Mouse (Mus musculus): ENCODE measurements around the gene Mnx1. TPM values are rescaled to one million over a fixed set of nuclear protein-coding genes. Genes with fewer than 3 reads are reported as not detected.
"Not testable (repeated sequence)": the region's sequence is repeated elsewhere in the genome, so short reads cannot be mapped to it uniquely, and the experiment has no call there.

Gene Mnx1
- polyA plus RNA-seq, 1 experiment from 2014 or later: 0.08 TPM

GRCm38 (mm10) chr5:29462943-29463686 is 15.2 kb downstream of the Mnx1 start:
- no peak overlapping the region for H3K9ac ChIP-seq
- 47% methylated on average over 9 of the region's 9 CpGs for WGBS
- ATAC-seq (ENCODE audit: low FRiP score, low read depth): no peak
- no peak overlapping the region for H3K4me3 ChIP-seq
- H3K27me3 ChIP-seq: peaks cover 40% of the 10 kb centered on the region
- H3K36me3 ChIP-seq: peaks cover 9% of the 10 kb centered on the region
- H3K4me2 ChIP-seq (replicated peaks): no peak overlapping the region
- H3K27ac ChIP-seq: no peak overlapping the region
- peaks cover 8% of the 10 kb centered on the region for H3K4me1 ChIP-seq
- no peaks in the 10 kb centered on the region for H3K9me3 ChIP-seq

GRCm38 (mm10) chr5:29456895-29457656 is 21.2 kb downstream of the Mnx1 start:
- Histone ChIP-seq H3K4me1 (peaks cover 12% of the 10 kb centered on the region; the same call in 1 of the 2 replicates), H3K27me3 (no peaks in the 10 kb centered on the region), H3K27ac (no peak overlapping the region; the same call in 1 of the 2 replicates), H3K4me3 (no peak overlapping the region), H3K36me3 (peaks cover 44% of the 10 kb centered on the region), H3K9me3 (no peaks in the 10 kb centered on the region), H3K4me2 (replicated peaks) (no peak overlapping the region), H3K9ac (no peak overlapping the region)
- ATAC-seq (ENCODE audit: low FRiP score, low read depth): peak; percentile 64
- 29% methylated on average over 5 of the region's 5 CpGs for WGBS

- no peak; the same call in 1 of the 2 replicates for ATAC-seq (ENCODE audit: low FRiP score, low read depth)
Measured at GRCm38 (mm10) chr5:29452352-29452751, 25.9 kb downstream of the Mnx1 start.

GRCm38 (mm10) chr5:29445275-29445674 is 33.0 kb downstream of the Mnx1 start:
- H3K27me3 ChIP-seq: no peaks in the 10 kb centered on the region
- H3K4me1 ChIP-seq: no peaks in the 10 kb centered on the region
- no peak for ATAC-seq (ENCODE audit: low FRiP score, low read depth)
- H3K9ac ChIP-seq: no peak overlapping the region
- no peak overlapping the region for H3K27ac ChIP-seq
- WGBS: 98% methylated on average over 2 of the region's 2 CpGs
- no peak overlapping the region for H3K4me2 ChIP-seq (replicated peaks)
- H3K9me3 ChIP-seq: no peaks in the 10 kb centered on the region
- H3K4me3 ChIP-seq: no peak overlapping the region
- peaks cover 93% of the 10 kb centered on the region for H3K36me3 ChIP-seq

More at GRCm38 (mm10) chr5:29452352-29452751, 25.9 kb downstream of the Mnx1 start:
- Histone ChIP-seq H3K27ac (no peak overlapping the region), H3K36me3 (peaks cover 70% of the 10 kb centered on the region), H3K4me1 (peaks cover 8% of the 10 kb centered on the region; the same call in 1 of the 2 replicates), H3K27me3 (no peaks in the 10 kb centered on the region), H3K4me2 (replicated peaks) (no peak overlapping the region), H3K9me3 (no peaks in the 10 kb centered on the region), H3K9ac (no peak overlapping the region), H3K4me3 (no peak overlapping the region)
- WGBS: 76% methylated on average over 4 of the region's 4 CpGs

- WGBS: 86% methylated on average over 6 of the region's 6 CpGs
- H3K27ac ChIP-seq; H3K9me3 ChIP-seq; H3K9ac ChIP-seq; ATAC-seq (ENCODE audit: low FRiP score, low read depth): not testable (repeated sequence)
- H3K36me3 ChIP-seq: peaks cover 58% of the 10 kb centered on the region
- H3K27me3 ChIP-seq: peaks cover 10% of the 10 kb centered on the region; the same call in 1 of the 2 replicates
- peak overlapping the region; percentile 95; the same call in 1 of the 2 replicates for H3K4me2 ChIP-seq (replicated peaks)
- H3K4me3 ChIP-seq: 0 out of 2 replicates have a peak overlapping the region, but pooled peaks have one; percentile 87
- H3K4me1 ChIP-seq: peaks cover 25% of the 10 kb centered on the region
Measured at GRCm38 (mm10) chr5:29436728-29437127, 41.5 kb downstream of the Mnx1 start.

- H3K4me3 ChIP-seq: peak overlapping the region; percentile 87
- no peak for ATAC-seq (ENCODE audit: low FRiP score, low read depth)
- H3K36me3 ChIP-seq: peaks cover 46% of the 10 kb centered on the region
- H3K4me1 ChIP-seq: peaks cover 25% of the 10 kb centered on the region
- H3K27me3 ChIP-seq: peaks cover 20% of the 10 kb centered on the region; the same call in 1 of the 2 replicates
- no peaks in the 10 kb centered on the region for H3K9me3 ChIP-seq
- H3K9ac ChIP-seq: peak overlapping the region; percentile 93
- H3K27ac ChIP-seq: no peak overlapping the region
- peak overlapping the region; percentile 95 for H3K4me2 ChIP-seq (replicated peaks)
- 45% methylated on average over 8 of the region's 8 CpGs for WGBS
Measured at GRCm38 (mm10) chr5:29435491-29435890, 42.8 kb downstream of the Mnx1 start.

GRCm38 (mm10) chr5:29434872-29435358 is 43.4 kb downstream of the Mnx1 start:
- peak overlapping the region; percentile 56 for H3K27ac ChIP-seq
- peaks cover 40% of the 10 kb centered on the region for H3K36me3 ChIP-seq
- no peaks in the 10 kb centered on the region for H3K9me3 ChIP-seq
- under 1% methylated on average over 48 of the region's 48 CpGs for WGBS
- H3K4me1 ChIP-seq: peaks cover 25% of the 10 kb centered on the region
- ATAC-seq (ENCODE audit: low FRiP score, low read depth): peak; percentile 66
- H3K4me2 ChIP-seq (replicated peaks): peak overlapping the region; percentile 95
- H3K4me3 ChIP-seq: peak overlapping the region; percentile 87
- H3K9ac ChIP-seq: peak overlapping the region; percentile 93
- H3K27me3 ChIP-seq: peaks cover 20% of the 10 kb centered on the region; the same call in 1 of the 2 replicates

GRCm38 (mm10) chr5:29434228-29434871 is 43.9 kb downstream of the Mnx1 start, which contains the start of gene Nom1:
Gene Nom1, plus strand, starts transcription at chr5:29434664.
- H3K27ac ChIP-seq: peak within 1 kb of the TSS; percentile 56

GRCm38 (mm10) chr5:29423330-29423729 is 54.9 kb downstream of the Mnx1 start:
- not testable (repeated sequence) for H3K4me1 ChIP-seq; H3K9ac ChIP-seq; H3K4me2 ChIP-seq (replicated peaks); H3K27me3 ChIP-seq; H3K9me3 ChIP-seq; H3K36me3 ChIP-seq; H3K27ac ChIP-seq; H3K4me3 ChIP-seq; ATAC-seq (ENCODE audit: low FRiP score, low read depth)
- 38% methylated on average over 3 of the region's 3 CpGs for WGBS

More at GRCm38 (mm10) chr5:29434228-29434871, 43.9 kb downstream of the Mnx1 start, which contains the start of gene Nom1:
- H3K9ac ChIP-seq: peak within 1 kb of the TSS; percentile 93
- WGBS: 4% methylated on average over 29 of the region's 29 CpGs
- H3K36me3 ChIP-seq: peaks cover 34% of the 10 kb centered on the region
- H3K4me3 ChIP-seq: peak within 1 kb of the TSS; percentile 87
- no peaks in the 10 kb centered on the region for H3K9me3 ChIP-seq
- peaks cover 20% of the 10 kb centered on the region; the same call in 1 of the 2 replicates for H3K27me3 ChIP-seq
- H3K4me2 ChIP-seq (replicated peaks): peak within 1 kb of the TSS; percentile 95
- H3K4me1 ChIP-seq: peaks cover 25% of the 10 kb centered on the region
- ATAC-seq (ENCODE audit: low FRiP score, low read depth): peak; percentile 98
